Mouse (Mus musculus): Measurements from ENCODE around the gene Hspa4.
A peak's percentile ranks its signal among the peaks of the same experiment; 100 is the strongest.
"Not testable (repeated sequence)": the region's sequence is repeated elsewhere in the genome, so short reads cannot be mapped to it uniquely, and the experiment has no call there.

The Hspa4 gene

DNA sequence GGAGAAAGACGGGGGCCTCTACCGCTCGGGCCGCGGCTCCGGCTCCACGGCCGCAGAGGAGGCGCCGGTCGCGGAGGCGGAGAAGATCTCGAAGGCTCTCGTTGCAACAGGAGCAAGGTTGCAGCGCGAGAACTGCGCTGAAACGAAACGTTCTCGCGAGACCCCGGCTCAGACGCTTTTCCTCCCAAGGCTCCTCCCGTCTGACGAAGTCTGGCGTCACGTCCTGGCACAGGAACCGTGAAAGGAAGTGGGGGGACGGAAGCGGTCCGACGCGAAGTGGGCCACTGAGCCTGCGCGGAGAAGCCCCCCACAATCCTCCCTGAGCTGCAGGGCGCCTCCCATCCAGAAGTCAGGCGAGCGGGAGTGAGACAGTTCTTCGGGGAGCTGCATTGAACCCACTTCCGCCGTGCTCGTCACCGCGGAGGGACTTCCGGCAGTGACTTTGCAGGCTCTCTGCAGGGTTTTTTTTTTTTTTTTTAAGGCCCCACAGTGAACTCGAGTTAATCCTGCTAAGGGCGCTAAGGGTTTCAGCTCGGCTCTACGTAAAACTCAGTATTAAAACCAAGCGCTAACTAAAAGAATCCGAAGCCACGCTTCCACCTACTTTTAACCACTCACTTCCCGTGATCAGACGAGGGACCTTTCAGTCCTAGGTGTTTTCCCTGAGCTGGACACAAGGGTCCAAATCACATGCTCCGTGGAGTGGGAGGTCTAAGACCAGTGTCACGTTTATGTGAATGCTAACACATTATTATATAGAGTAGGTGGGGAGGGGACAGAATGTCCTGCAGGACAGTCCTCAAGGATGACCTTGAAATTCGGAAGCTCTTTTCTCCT lies at the start of gene Hspa4:
TSS of gene Hspa4 (minus strand) at position 128 of the 837 bp plus-strand sequence.
- peak; percentile 98 for DNase-seq

DNA sequence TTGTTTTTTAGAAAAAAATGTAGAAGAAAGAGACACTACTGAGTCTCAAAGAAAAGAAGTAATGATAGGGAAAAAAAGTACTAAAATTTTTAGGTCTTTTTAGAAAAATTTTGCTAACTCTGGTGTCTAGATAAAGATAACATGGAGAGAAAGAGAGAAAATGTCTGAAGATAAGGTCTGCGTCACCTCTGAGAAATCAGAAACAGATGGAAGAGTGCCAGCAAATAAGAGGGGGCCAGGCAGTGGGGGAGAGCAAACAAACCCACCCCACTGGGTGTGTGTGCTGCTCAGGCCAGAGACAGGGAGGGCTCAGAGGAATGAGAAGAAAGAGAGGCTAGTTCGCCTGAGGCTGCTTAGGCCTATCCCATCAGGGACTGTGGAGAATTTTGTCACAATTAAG lies 45.5 kb upstream of the Hspa4 start:
- DNase-seq: no peak

GRCm38 (mm10) chr11:53345328-53345727 lies 45.1 kb upstream of the Hspa4 start:
- peak; percentile 38 for DNase-seq

GRCm38 (mm10) chr11:53342711-53343110 lies 42.5 kb upstream of the Hspa4 start:
- no peak for DNase-seq

DNA sequence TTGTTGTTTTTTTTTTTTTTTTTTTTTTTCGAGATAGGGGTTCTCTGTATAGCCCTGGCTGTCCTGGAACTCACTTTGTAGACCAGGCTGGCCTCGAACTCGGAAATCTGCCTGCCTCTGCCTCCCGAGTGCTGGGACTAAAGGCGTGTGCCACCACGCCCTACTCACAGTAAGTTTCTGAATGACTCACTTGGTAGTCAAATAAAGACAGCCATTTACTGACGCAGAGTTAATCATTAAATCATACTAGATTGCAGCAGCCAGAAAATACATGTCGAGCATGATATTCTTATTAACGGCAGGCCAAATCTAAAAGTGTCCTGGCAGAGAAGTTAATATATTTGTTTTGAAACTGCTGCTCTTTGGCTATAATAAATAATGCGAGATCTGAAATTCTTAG lies 40.8 kb upstream of the Hspa4 start:
- not testable (repeated sequence) for DNase-seq

DNA sequence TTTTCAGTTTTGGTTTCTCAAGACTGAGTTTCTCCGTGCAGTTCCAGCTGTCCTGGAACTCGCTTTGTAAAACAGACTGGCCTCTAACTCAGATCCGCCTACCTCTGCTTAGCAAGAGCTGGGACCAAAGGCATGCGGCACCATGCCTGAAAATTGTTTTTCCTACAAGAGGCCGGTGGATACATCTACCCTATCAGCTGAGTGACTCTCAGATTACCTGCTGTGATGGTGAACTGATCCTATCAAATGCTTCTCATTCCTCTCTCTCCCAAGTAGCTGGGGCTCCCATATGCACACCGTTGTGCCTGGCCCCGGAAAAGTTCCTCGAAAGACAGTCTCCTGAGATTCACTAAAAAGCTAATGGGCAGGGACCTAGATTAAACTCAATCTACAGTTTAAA lies 37.4 kb upstream of the Hspa4 start:
- DNase-seq: no peak

GRCm38 (mm10) chr11:53336924-53337323 lies 36.7 kb upstream of the Hspa4 start:
- DNase-seq: no peak

- no peak for DNase-seq
These were observed 35.9 kb upstream of the Hspa4 start for GRCm38 (mm10) chr11:53336182-53336571.

DNA sequence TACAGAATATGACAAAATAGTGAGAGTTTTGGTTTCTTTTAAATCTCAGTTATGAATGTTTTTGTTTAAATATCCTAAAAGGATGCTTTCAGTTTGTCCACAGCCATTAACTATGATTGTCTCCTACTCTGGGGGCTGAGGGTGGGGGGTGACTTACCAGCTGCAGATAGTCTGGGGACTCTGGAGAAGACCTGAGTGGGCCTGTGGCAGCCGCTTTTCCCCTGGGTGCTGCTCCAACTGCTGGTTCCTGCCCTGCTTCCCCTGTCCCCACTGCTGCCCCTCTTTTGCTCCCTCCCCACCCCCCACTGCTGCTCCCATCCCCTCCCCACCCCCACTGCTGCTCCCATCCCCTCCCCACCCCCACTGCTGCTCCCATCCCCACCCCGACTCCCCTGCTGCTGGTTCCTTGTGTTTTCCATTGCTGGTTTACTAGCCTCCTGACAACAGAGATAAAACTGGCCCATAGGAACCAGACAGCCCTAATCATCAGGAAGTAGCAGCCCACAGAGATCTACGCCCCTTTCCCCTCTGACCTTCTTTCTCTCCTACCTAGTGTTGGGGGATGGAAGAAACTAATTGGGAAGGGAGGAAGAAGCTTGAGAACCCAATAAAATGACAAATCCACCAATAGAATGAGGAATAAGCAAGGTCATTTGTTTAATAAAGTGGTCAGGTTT lies 35.4 kb upstream of the Hspa4 start:
- no peak for DNase-seq

GRCm38 (mm10) chr11:53332076-53332680 lies 31.9 kb upstream of the Hspa4 start:
- DNase-seq: no peak

- DNase-seq: no peak
These were observed 30.9 kb upstream of the Hspa4 start for GRCm38 (mm10) chr11:53331121-53331520.

DNA sequence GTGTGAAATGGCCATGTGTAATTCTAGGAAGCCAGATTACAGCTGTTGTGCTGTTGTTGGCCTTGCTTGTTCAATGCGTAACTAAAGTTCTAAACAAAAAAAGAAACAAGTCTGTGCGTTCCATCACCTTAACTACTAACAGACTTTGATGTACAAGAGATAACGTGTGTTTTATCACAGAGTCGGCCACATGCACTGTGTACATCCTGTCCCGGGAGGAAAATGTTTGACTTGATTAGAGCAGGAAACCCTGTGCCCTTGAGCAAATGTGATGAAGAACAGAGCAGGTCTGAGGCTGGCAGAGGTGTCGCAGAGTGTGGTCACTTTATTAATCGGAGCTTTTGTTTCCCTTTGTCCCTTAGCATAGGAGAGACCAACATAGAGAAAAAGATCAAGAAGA lies 30.1 kb upstream of the Hspa4 start:
- DNase-seq: no peak

- peak; percentile 86 for DNase-seq
These were observed 24.3 kb upstream of the Hspa4 start, which contains the start of gene Zcchc10 for GRCm38 (mm10) chr11:53324512-53324968. TSS of gene Zcchc10 (plus strand) at chr11:53324679.

DNA sequence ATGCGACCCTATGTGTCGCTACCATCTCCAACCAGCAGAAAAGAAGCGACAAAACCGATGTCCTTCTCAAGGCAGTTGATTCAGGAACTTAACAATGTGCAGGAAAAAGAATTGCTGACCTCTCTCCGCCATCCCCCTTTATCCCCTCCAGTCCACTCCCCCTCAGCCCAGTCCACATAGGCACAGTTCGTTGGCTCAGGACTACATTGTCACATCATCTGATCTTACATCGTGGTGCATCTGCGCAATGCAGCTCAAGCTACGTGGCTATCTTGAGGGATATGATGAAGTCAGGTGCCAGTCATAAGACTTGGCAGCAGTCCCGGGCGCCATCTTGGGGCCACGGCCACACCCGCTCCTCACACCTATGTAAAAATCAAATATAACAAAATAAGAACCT lies 19.6 kb upstream of the Hspa4 start:
- not testable (repeated sequence) for DNase-seq

GRCm38 (mm10) chr11:53318568-53318967 lies 18.3 kb upstream of the Hspa4 start:
- not testable (repeated sequence) for DNase-seq

DNA sequence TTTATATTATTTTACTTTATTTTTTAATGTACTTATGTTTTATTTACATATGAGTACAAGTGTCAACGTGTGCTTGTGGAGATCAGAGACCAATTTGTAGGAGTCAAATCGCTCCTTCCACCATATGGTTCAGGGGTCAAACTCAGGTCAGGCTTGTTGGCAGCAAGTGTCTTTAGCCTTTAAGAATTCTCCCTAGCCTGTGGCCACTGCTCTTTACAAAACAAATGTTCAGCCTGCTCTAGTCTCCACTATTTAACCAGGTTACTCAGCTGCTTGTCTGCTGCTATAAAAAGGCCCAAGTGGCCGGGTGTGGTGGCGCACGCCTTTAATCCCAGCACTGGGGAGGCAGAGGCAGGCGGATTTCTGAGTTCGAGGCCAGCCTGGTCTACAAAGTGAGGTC lies 17.8 kb upstream of the Hspa4 start:
- DNase-seq: no peak

GRCm38 (mm10) chr11:53316996-53317395 lies 16.7 kb upstream of the Hspa4 start:
- DNase-seq: no peak

DNA sequence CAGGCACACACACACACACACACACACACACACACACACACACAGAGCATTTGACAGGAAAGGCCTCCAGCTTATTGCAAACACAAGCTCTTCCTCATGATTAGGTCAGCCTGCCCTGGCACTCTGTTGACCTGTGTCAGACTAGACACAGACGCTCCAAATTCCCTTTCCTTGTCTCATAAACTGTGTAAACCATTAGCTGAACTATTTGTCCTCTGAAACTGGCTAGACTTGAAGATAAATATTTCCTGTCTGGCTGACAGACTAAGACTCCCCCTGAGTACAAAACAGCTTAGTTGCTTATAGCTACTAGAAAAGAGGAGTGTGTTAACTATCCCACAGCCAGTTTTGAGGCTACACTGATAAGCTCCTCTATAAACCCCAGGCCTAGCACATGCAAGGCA lies 14.5 kb upstream of the Hspa4 start:
- no peak for DNase-seq

- not testable (repeated sequence) for DNase-seq
These were observed 12.6 kb upstream of the Hspa4 start for GRCm38 (mm10) chr11:53312823-53313222.

- no peak for DNase-seq
These were observed 11.1 kb upstream of the Hspa4 start for GRCm38 (mm10) chr11:53311385-53311784.

- DNase-seq: no peak
These were observed 8.6 kb upstream of the Hspa4 start for GRCm38 (mm10) chr11:53308884-53309310.

DNA sequence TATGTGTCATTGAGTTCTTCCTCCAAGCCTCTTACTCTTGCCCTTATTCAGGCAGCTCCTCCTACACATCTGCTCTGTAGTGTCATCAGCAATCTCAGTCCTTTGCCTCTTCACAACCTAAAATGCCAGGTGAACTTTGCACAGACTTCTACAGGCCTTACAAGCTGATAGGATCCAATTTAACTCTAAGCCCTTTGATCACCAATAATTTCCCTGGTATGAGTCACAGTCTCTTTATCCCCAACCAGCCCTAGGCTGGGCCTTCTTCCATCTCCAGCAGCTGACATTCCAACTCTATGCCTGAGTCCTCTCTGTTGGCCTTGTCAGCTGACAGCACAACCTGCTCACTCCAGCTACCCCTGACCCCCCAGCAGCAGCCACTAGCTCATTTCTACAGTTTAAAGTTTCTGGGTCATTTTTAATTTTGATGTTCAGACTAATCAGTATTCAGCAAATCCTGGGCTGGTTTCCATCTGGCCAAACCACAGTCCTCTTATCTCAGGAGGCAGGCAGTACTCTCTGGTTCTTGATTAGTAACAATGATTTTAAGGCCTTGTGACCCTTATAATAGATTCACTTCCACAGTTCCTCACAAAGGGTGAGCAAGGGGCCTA lies 8.1 kb upstream of the Hspa4 start:
- no peak for DNase-seq

DNA sequence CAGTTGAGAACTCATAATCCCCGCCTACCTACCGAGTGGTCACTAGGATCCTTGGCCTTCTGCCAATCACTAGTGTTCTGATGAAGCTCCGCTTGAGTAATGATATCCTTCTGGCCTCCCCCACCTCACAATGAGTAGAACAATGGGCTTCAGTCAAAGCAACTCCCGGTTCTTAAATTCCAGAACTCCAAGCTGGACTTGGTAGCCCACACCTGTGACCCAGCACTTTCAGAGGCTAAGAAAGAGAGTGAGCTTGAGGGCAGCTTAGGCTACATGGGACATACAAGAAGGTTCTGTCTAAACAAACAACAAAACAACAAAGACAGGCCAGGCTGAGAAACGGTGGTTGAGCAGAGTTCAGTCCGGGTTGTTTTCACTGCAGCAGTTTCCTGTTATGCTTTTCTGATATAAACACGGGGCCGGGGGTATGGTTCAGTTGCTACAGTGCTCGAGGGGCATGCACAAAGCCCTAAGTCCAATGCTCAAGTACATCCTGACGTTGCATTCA lies 7.4 kb upstream of the Hspa4 start:
- no peak for DNase-seq

Data from thymus, postnatal 14 days (tissue).